Mouse (Mus musculus): Measurements from ENCODE around the gene Naif1. TPM values are rescaled to one million over a fixed set of nuclear protein-coding genes. Genes with fewer than 3 reads are reported as not detected.
A peak's percentile ranks its signal among the peaks of the same experiment; 100 is the strongest.

The Naif1 gene
- polyA plus RNA-seq, 1 experiment: 3.0 TPM

- TF ChIP-seq POLR2A (IDR thresholded peaks at IDR 0.05; ENCODE audit: insufficient read length, low read depth): no peak
- TF ChIP-seq REST (IDR thresholded peaks at IDR 0.05; ENCODE audit: insufficient read depth, insufficient read length): no peak
- no peak for TF ChIP-seq MYOD1 (IDR thresholded peaks at IDR 0.05; ENCODE audit: control insufficient read depth in 1 of 3, insufficient read length in 2 of 3, low read depth in 2 of 3)
- no peak overlapping the region for H3K4me3 ChIP-seq
- H3ac ChIP-seq (ENCODE audit: control insufficient read depth, insufficient read length): no peak overlapping the region
- no peaks in the 10 kb centered on the region for H3K27me3 ChIP-seq (ENCODE audit: control insufficient read depth, insufficient read depth, insufficient read length)
- H3K79me2 ChIP-seq (ENCODE audit: control insufficient read depth, insufficient read depth): peaks cover 18% of the 10 kb centered on the region
- no peaks in the 10 kb centered on the region for H3K36me3 ChIP-seq (ENCODE audit: control insufficient read depth, insufficient read depth)
- no peak overlapping the region for H3K4me2 ChIP-seq (ENCODE audit: low read depth)
Observed at GRCm38 (mm10) chr2:32454633-32455032, 4.4 kb downstream of the Naif1 start.

GRCm38 (mm10) chr2:32455101-32455500 is 4.8 kb downstream of the Naif1 start:
- H3K79me2 ChIP-seq (ENCODE audit: control insufficient read depth, insufficient read depth): peaks cover 13% of the 10 kb centered on the region
- H3K27me3 ChIP-seq (ENCODE audit: control insufficient read depth, insufficient read depth, insufficient read length): no peaks in the 10 kb centered on the region
- no peaks in the 10 kb centered on the region for H3K36me3 ChIP-seq (ENCODE audit: control insufficient read depth, insufficient read depth)
- H3K4me2 ChIP-seq (ENCODE audit: low read depth): no peak overlapping the region
- no peak overlapping the region for H3K4me3 ChIP-seq
- TF ChIP-seq E2F4 (IDR thresholded peaks at IDR 0.05; ENCODE audit: insufficient read depth) (no peak), TCF3 (IDR thresholded peaks at IDR 0.05; ENCODE audit: insufficient read length, low read depth) (no peak)
- H3ac ChIP-seq (ENCODE audit: control insufficient read depth, insufficient read length): no peak overlapping the region

GRCm38 (mm10) chr2:32458300-32458699 is 8.0 kb downstream of the Naif1 start:
- no peak for TF ChIP-seq MAX (IDR thresholded peaks at IDR 0.05; ENCODE audit: low read depth)
- TF ChIP-seq USF1 (IDR thresholded peaks at IDR 0.05; ENCODE audit: low read depth): peak; percentile 68
- peak; percentile 56; the same call in 1 of the 2 replicates for TF ChIP-seq CEBPB (IDR thresholded peaks at IDR 0.05; ENCODE audit: insufficient read depth, poor library complexity, severe bottlenecking)
- no peak for TF ChIP-seq MYOG (IDR thresholded peaks at IDR 0.05; ENCODE audit: control insufficient read depth in 1 of 3, insufficient read depth in 1 of 3, insufficient read length in 2 of 3, low read depth in 2 of 3)
- H3K36me3 ChIP-seq (ENCODE audit: control insufficient read depth, insufficient read depth): no peaks in the 10 kb centered on the region
- H3K4me3 ChIP-seq: no peak overlapping the region
- no peaks in the 10 kb centered on the region for H3K27me3 ChIP-seq (ENCODE audit: control insufficient read depth, insufficient read depth, insufficient read length)
- H3K79me2 ChIP-seq (ENCODE audit: control insufficient read depth, insufficient read depth): no peaks in the 10 kb centered on the region
- peak overlapping the region; percentile 57 for H3K4me2 ChIP-seq (ENCODE audit: low read depth)
- no peak overlapping the region for H3ac ChIP-seq (ENCODE audit: control insufficient read depth, insufficient read length)

- TF ChIP-seq POLR2A (IDR thresholded peaks at IDR 0.05; ENCODE audit: insufficient read length, low read depth): no peak
- no peak for TF ChIP-seq POLR2AphosphoS2 (IDR thresholded peaks at IDR 0.05; ENCODE audit: insufficient read length, low read depth)
- TF ChIP-seq MYOG (IDR thresholded peaks at IDR 0.05; ENCODE audit: control insufficient read depth in 1 of 3, insufficient read depth in 1 of 3, insufficient read length in 2 of 3, low read depth in 2 of 3): no peak
- no peak for TF ChIP-seq USF1 (IDR thresholded peaks at IDR 0.05; ENCODE audit: low read depth)
- TF ChIP-seq TCF12 (IDR thresholded peaks at IDR 0.05; ENCODE audit: insufficient read depth, poor library complexity, severe bottlenecking): no peak
- TF ChIP-seq CEBPB (IDR thresholded peaks at IDR 0.05; ENCODE audit: insufficient read depth, poor library complexity, severe bottlenecking): no peak
- no peak for TF ChIP-seq SRF (IDR thresholded peaks at IDR 0.05; ENCODE audit: control insufficient read depth, insufficient read length, low read depth)
- TF ChIP-seq REST (IDR thresholded peaks at IDR 0.05; ENCODE audit: insufficient read depth, insufficient read length): no peak
- no peak for TF ChIP-seq E2F4 (IDR thresholded peaks at IDR 0.05; ENCODE audit: insufficient read depth)
- no peak for TF ChIP-seq MAX (IDR thresholded peaks at IDR 0.05; ENCODE audit: low read depth)
- TF ChIP-seq MYOD1 (IDR thresholded peaks at IDR 0.05; ENCODE audit: control insufficient read depth in 1 of 3, insufficient read length in 2 of 3, low read depth in 2 of 3): no peak
- no peak overlapping the region for H3ac ChIP-seq (ENCODE audit: control insufficient read depth, insufficient read length)
- H3K79me2 ChIP-seq (ENCODE audit: control insufficient read depth, insufficient read depth): no peaks in the 10 kb centered on the region
- no peak overlapping the region for H3K4me3 ChIP-seq
- no peaks in the 10 kb centered on the region for H3K36me3 ChIP-seq (ENCODE audit: control insufficient read depth, insufficient read depth)
- H3K27me3 ChIP-seq (ENCODE audit: control insufficient read depth, insufficient read depth, insufficient read length): no peaks in the 10 kb centered on the region
- no peak overlapping the region for H3K4me2 ChIP-seq (ENCODE audit: low read depth)
Observed at GRCm38 (mm10) chr2:32459657-32460056, 9.4 kb downstream of the Naif1 start.

GRCm38 (mm10) chr2:32463773-32464172 is 13.5 kb downstream of the Naif1 start:
- no peaks in the 10 kb centered on the region for H3K36me3 ChIP-seq (ENCODE audit: control insufficient read depth, insufficient read depth)
- TF ChIP-seq REST (IDR thresholded peaks at IDR 0.05; ENCODE audit: insufficient read depth, insufficient read length) (no peak), MYOD1 (IDR thresholded peaks at IDR 0.05; ENCODE audit: control insufficient read depth in 1 of 3, insufficient read length in 2 of 3, low read depth in 2 of 3) (no peak), TCF3 (IDR thresholded peaks at IDR 0.05; ENCODE audit: insufficient read length, low read depth) (no peak), MYOG (IDR thresholded peaks at IDR 0.05; ENCODE audit: control insufficient read depth in 1 of 3, insufficient read depth in 1 of 3, insufficient read length in 2 of 3, low read depth in 2 of 3) (no peak), USF1 (IDR thresholded peaks at IDR 0.05; ENCODE audit: low read depth) (no peak), TCF12 (IDR thresholded peaks at IDR 0.05; ENCODE audit: insufficient read depth, poor library complexity, severe bottlenecking) (no peak), SRF (IDR thresholded peaks at IDR 0.05; ENCODE audit: control insufficient read depth, insufficient read length, low read depth) (no peak), POLR2A (IDR thresholded peaks at IDR 0.05; ENCODE audit: insufficient read length, low read depth) (no peak), E2F4 (IDR thresholded peaks at IDR 0.05; ENCODE audit: insufficient read depth) (no peak), POLR2AphosphoS2 (IDR thresholded peaks at IDR 0.05; ENCODE audit: insufficient read length, low read depth) (no peak), CEBPB (IDR thresholded peaks at IDR 0.05; ENCODE audit: insufficient read depth, poor library complexity, severe bottlenecking) (no peak), MAX (IDR thresholded peaks at IDR 0.05; ENCODE audit: low read depth) (no peak)
- H3K4me3 ChIP-seq: no peak overlapping the region
- no peaks in the 10 kb centered on the region for H3K27me3 ChIP-seq (ENCODE audit: control insufficient read depth, insufficient read depth, insufficient read length)
- H3ac ChIP-seq (ENCODE audit: control insufficient read depth, insufficient read length): no peak overlapping the region
- no peak overlapping the region for H3K4me2 ChIP-seq (ENCODE audit: low read depth)
- no peaks in the 10 kb centered on the region for H3K79me2 ChIP-seq (ENCODE audit: control insufficient read depth, insufficient read depth)

All from myocyte (in vitro differentiated cells).